Mouse (Mus musculus): Measurements from ENCODE around the gene Snrpa. TPM values are rescaled to one million over a fixed set of nuclear protein-coding genes. Genes with fewer than 3 reads are reported as not detected.

Snrpa gene
- total and polyA plus RNA-seq, 2 experiments from 2014 or later, result 60.5 to 79.4 TPM

DNA sequence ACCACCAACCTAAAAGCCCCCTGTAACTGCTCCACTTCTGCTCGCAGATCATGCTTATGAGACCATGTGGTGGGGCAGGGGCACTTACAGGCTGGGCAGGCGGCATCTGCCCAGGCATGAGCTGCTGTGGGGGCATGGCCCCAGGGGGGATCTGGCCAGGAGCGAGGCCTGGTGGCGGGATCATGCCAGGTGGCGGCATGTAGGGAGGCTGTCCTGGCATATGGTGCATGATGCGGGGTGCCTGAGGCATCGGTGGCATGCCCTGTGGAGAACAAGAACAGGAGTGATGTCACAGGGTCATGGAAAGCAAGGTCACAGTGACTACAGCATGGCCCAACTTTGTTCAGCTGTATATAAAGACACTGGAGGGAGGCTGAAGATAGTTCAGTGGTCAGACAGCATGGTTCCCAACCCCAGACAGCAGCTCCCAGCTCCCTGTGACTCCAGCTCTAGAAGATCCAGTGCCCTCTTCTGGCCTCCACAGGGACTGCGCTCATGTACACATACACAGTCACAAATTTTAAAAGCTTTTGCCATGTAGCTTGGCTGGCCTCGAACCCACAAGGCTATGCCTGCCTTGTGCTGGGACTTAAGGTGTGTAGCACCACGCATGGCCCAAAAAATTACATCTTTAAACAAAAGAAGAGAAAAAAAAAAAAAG is 6.7 kb downstream of the Snrpa start:
- Histone ChIP-seq H3K4me1 (ENCODE audit: control insufficient read depth, insufficient read depth) (no peaks in the 10 kb centered on the region), H3K4me2 (ENCODE audit: low read depth, low read length) (no peak overlapping the region), H3K27ac (ENCODE audit: low read depth) (no peak overlapping the region), H3K9ac (replicated peaks; ENCODE audit: low read depth, low read length) (no peak overlapping the region), H3K27me3 (ENCODE audit: control insufficient read depth, insufficient read depth, low read length) (no peaks in the 10 kb centered on the region), H3K36me3 (replicated peaks; ENCODE audit: control insufficient read depth, insufficient read depth, low read length) (peaks cover 94% of the 10 kb centered on the region), H3K9me3 (replicated peaks; ENCODE audit: control insufficient read depth, low read length) (no peaks in the 10 kb centered on the region), H3K4me3 (ENCODE audit: low read depth, low read length) (no peak overlapping the region)
- DNase-seq (ENCODE audit: low spot score), result no peak
- WGBS, result 96% methylated on average over 10 of the region's 10 CpGs
- ATAC-seq (ENCODE audit: insufficient read depth, low read depth), result no peak
- TF ChIP-seq EP300 (IDR thresholded peaks at IDR 0.05; ENCODE audit: low read depth) (no peak), CTCF (IDR thresholded peaks at IDR 0.05; ENCODE audit: low read depth) (peak; percentile 24)

DNA sequence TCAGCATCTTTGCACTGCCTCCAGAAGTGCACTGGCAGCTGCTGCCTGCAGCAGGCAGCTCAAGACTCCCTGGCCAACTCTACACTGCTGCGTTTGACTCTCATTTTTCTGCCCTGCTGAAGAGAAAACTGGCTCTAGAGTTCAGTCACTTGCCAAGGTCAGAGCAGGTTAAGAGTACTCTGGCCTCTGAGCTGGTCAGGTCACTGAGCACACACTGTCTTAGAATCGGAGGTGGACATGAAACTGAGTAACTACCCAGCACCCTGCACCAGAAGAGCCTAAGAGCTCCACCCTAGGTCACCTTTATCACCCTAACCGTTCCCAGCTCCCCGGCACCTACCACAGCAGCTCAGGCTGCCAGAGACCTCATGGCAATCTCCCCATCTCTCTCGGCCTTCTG is 10.1 kb downstream of the Snrpa start:
- no peak overlapping the region for H3K4me3 ChIP-seq (ENCODE audit: low read depth, low read length)
- DNase-seq (ENCODE audit: low spot score) (no peak), ATAC-seq (ENCODE audit: insufficient read depth, low read depth) (no peak)
- H3K36me3 ChIP-seq (replicated peaks; ENCODE audit: control insufficient read depth, insufficient read depth, low read length), result peaks cover 69% of the 10 kb centered on the region
- H3K9me3 ChIP-seq (replicated peaks; ENCODE audit: control insufficient read depth, low read length), result no peaks in the 10 kb centered on the region
- H3K27me3 ChIP-seq (ENCODE audit: control insufficient read depth, insufficient read depth, low read length), result no peaks in the 10 kb centered on the region
- WGBS, result 91% methylated on average over 5 of the region's 5 CpGs
- no peak for TF ChIP-seq EP300 (IDR thresholded peaks at IDR 0.05; ENCODE audit: low read depth)
- TF ChIP-seq CTCF (IDR thresholded peaks at IDR 0.05; ENCODE audit: low read depth), result no peak
- H3K4me1 ChIP-seq (ENCODE audit: control insufficient read depth, insufficient read depth), result no peaks in the 10 kb centered on the region
- H3K27ac ChIP-seq (ENCODE audit: low read depth), result no peak overlapping the region
- H3K4me2 ChIP-seq (ENCODE audit: low read depth, low read length), result no peak overlapping the region
- H3K9ac ChIP-seq (replicated peaks; ENCODE audit: low read depth, low read length), result no peak overlapping the region

DNA sequence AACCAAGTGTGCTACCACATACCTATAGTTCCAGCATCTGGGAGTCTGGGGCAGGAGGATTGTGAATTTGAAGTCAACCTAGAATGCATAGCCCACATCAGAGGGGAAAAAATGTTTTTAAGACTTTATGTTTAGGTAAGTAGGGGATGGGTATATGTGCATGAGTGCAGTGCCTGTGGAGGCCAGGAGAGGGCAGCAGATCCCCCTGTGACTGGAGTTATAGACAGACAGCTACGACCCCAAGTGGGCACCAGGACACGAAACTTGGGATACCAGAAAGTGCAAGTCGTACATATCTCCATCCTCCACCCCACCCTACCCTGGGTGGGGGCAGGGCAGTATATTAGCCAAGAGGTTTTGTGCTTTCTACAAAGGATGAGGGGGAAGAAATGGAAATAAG is 11.1 kb downstream of the Snrpa start:
- H3K36me3 ChIP-seq (replicated peaks; ENCODE audit: control insufficient read depth, insufficient read depth, low read length), result peaks cover 59% of the 10 kb centered on the region
- 61% methylated on average over 3 of the region's 3 CpGs for WGBS
- no peak for TF ChIP-seq EP300 (IDR thresholded peaks at IDR 0.05; ENCODE audit: low read depth)
- peak; percentile 56 for TF ChIP-seq CTCF (IDR thresholded peaks at IDR 0.05; ENCODE audit: low read depth)
- H3K4me2 ChIP-seq (ENCODE audit: low read depth, low read length), result no peak overlapping the region
- H3K9me3 ChIP-seq (replicated peaks; ENCODE audit: control insufficient read depth, low read length), result no peaks in the 10 kb centered on the region
- no peak overlapping the region for H3K9ac ChIP-seq (replicated peaks; ENCODE audit: low read depth, low read length)
- DNase-seq (ENCODE audit: low spot score) (no peak), ATAC-seq (ENCODE audit: insufficient read depth, low read depth) (no peak)
- no peak overlapping the region for H3K4me3 ChIP-seq (ENCODE audit: low read depth, low read length)
- no peaks in the 10 kb centered on the region for H3K4me1 ChIP-seq (ENCODE audit: control insufficient read depth, insufficient read depth)
- no peak overlapping the region for H3K27ac ChIP-seq (ENCODE audit: low read depth)
- H3K27me3 ChIP-seq (ENCODE audit: control insufficient read depth, insufficient read depth, low read length), result no peaks in the 10 kb centered on the region

DNA sequence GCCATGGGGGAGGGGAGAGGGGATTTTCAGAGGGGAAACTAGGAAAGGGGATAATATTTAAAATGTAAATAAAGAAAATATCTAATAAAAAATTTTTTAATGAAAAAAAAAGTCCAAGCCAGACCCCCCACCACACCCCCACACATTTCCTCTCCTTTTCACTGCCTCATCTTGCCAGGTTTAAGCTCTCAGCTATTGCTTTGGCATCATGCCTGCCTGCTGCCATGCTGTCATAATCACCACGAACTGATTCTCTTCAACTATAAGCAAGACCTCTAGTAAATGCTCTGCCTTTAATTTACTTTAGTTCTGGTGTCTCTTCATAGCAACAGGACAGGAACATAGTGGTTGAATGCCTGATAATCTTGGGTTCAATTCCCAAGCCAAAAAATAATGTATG is 13.6 kb downstream of the Snrpa start:
- Histone ChIP-seq H3K27ac (ENCODE audit: low read depth) (no peak overlapping the region), H3K4me3 (ENCODE audit: low read depth, low read length) (no peak overlapping the region), H3K9me3 (replicated peaks; ENCODE audit: control insufficient read depth, low read length) (no peaks in the 10 kb centered on the region), H3K27me3 (ENCODE audit: control insufficient read depth, insufficient read depth, low read length) (no peaks in the 10 kb centered on the region), H3K9ac (replicated peaks; ENCODE audit: low read depth, low read length) (no peak overlapping the region), H3K4me1 (ENCODE audit: control insufficient read depth, insufficient read depth) (peaks cover 12% of the 10 kb centered on the region), H3K4me2 (ENCODE audit: low read depth, low read length) (no peak overlapping the region), H3K36me3 (replicated peaks; ENCODE audit: control insufficient read depth, insufficient read depth, low read length) (peaks cover 34% of the 10 kb centered on the region)
- no peak for ATAC-seq (ENCODE audit: insufficient read depth, low read depth)
- 54% methylated on average over 1 of the region's 1 CpGs for WGBS
- TF ChIP-seq EP300 (IDR thresholded peaks at IDR 0.05; ENCODE audit: low read depth) (no peak), CTCF (IDR thresholded peaks at IDR 0.05; ENCODE audit: low read depth) (no peak)
- no peak for DNase-seq (ENCODE audit: low spot score)

DNA sequence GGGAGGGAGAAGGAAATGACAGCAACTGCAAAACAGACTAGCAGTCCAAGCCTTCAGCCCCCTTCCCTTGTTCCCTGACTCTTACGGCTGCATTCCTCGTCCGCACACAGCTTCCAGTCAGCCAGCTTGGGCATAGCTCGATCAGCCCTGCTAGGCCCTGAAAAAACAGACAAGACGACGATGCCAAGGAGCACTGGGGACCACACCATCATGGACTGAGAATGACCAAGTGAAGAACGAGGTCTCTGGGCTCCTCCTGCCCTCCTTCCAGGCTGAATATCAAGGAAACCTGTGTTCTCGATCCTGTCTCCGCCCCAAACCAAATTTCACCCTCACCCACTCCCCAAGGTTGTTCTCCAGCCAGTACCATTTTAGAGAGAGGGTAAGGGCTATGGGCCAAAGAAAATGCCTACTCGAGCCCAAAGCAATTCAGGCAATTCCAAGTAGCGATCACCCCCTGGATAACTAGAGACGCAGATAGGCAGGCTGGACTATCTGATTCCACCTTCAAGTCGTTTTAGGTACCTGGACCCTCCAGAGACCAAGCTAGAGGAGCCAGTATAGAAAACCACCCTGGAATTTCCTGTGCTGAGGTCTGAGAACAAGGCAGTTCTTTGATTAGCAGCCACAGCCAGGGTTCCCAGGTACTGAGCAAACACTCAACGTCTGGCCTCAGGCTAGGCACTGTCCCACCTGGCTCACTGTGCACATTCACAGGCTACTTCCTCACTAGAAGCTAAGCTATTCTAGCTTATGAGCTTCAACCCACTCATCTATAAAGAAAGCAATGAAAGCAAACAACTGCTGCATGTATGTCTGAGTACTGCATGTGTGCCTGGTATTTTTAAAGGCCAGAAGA is 15.0 kb downstream of the Snrpa start, which contains the start of the genes Gm21983 and Mia:
TSS of gene Gm21983 (minus strand) at position 250 of the 859 bp plus-strand sequence.
TSS of gene Mia (minus strand) at position 321 of the 859 bp plus-strand sequence.
- Histone ChIP-seq H3K27me3 (ENCODE audit: control insufficient read depth, insufficient read depth, low read length) (no peaks in the 10 kb centered on the region), H3K36me3 (replicated peaks; ENCODE audit: control insufficient read depth, insufficient read depth, low read length) (peaks cover 21% of the 10 kb centered on the region), H3K9ac (replicated peaks; ENCODE audit: low read depth, low read length) (no peak within 1 kb of the TSS), H3K4me1 (ENCODE audit: control insufficient read depth, insufficient read depth) (peaks cover 12% of the 10 kb centered on the region), H3K4me2 (ENCODE audit: low read depth, low read length) (no peak within 1 kb of the TSS), H3K9me3 (replicated peaks; ENCODE audit: control insufficient read depth, low read length) (no peaks in the 10 kb centered on the region), H3K27ac (ENCODE audit: low read depth) (no peak within 1 kb of the TSS), H3K4me3 (ENCODE audit: low read depth, low read length) (no peak within 1 kb of the TSS)
- DNase-seq (ENCODE audit: low spot score) (no peak), ATAC-seq (ENCODE audit: insufficient read depth, low read depth) (no peak)
- 64% methylated on average over 14 of the region's 14 CpGs for WGBS
- no peak for TF ChIP-seq CTCF (IDR thresholded peaks at IDR 0.05; ENCODE audit: low read depth)
- TF ChIP-seq EP300 (IDR thresholded peaks at IDR 0.05; ENCODE audit: low read depth), result no peak
